ENCODE assay signal across 31 mouse cellular contexts in the genomic region with DNA sequence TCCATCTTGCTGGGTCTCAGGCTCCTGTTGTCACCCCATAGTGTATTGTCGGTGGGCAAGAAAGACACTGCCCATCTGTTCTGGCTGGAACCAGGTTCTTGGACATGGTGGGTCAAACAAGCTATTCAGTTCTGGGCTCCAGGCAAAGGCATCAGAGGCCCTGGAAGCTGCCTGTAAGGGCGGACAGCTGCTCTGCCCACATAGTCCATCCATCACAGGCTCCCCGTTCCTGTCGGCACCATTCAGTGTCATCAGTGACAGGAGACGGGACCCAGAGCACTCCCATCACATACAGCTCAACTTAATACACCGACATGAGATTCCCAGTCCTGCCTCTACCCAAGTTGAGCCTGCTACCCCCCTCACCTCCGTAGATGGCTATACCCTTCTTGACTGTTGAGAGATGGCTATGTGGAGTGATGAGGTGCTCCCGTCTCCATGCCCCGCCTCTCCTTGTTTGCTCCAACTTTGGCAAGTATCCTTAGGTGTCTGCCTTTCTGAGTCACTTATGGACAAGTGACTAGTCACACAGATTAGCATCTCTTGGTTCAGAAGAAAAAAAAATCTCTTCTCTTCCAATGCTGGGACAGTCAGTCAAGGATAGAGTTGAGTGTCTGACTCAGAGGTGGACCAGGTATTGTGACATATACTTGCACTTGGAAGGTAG. TPM values are rescaled to one million over a fixed set of nuclear protein-coding genes. Genes with fewer than 3 reads are reported as not detected.
DNase-seq lines count a peak whose midpoint lies in the region; ATAC-seq and TF ChIP-seq lines count a peak whose summit lies in the region.
"Had no signal": no experiment of that assay in that cellular context is flagged by ENCODE, and none has a peak within 500 bp of the region (broad histone marks: within the 10 kb centered on the region; RNA-seq: fewer than 3 reads in every experiment).

No protein-coding gene starts in this region.

- no peak overlapping the region for H3K9ac ChIP-seq in kidney, embryonic 14.5 days (ENCODE audit: low read depth, low read length)
- no peak overlapping the region for H3K9ac ChIP-seq in liver, postnatal 0 days (replicated peaks)
- H3K9ac ChIP-seq in intestine, embryonic 15.5 days = no peak overlapping the region
- H3K9ac ChIP-seq: hindbrain, embryonic 12.5 days; limb, embryonic 12.5 days had no signal

- TF ChIP-seq EP300 in liver, postnatal 0 days (IDR thresholded peaks at IDR 0.05; ENCODE audit: low read depth) = no peak

- ATAC-seq in kidney, embryonic 14.5 days (ENCODE audit: low FRiP score, low TSS enrichment) = no peak
- no peak for ATAC-seq in liver, postnatal 0 days
- ATAC-seq in intestine, embryonic 15.5 days = no peak
- ATAC-seq: hindbrain, postnatal 0 days; intestine, embryonic 16.5 days; midbrain, embryonic 16.5 days had no signal

- H3K36me3 ChIP-seq in kidney, embryonic 14.5 days (ENCODE audit: control insufficient read depth, insufficient read depth, low read length) = no peaks in the 10 kb centered on the region
- peaks cover 11% of the 10 kb centered on the region for H3K36me3 ChIP-seq in liver, postnatal 0 days (replicated peaks; ENCODE audit: insufficient read depth, low read length)
- no peaks in the 10 kb centered on the region for H3K36me3 ChIP-seq in intestine, embryonic 15.5 days
- H3K36me3 ChIP-seq: limb, embryonic 12.5 days had no signal

- H3K27me3 ChIP-seq in kidney, embryonic 14.5 days (ENCODE audit: control insufficient read depth, insufficient read depth, low read length) = no peaks in the 10 kb centered on the region
- H3K27me3 ChIP-seq in liver, postnatal 0 days (ENCODE audit: insufficient read depth, low read length) = no peaks in the 10 kb centered on the region
- H3K27me3 ChIP-seq in intestine, embryonic 15.5 days (replicated peaks) = no peaks in the 10 kb centered on the region
- H3K27me3 ChIP-seq: hindbrain, embryonic 12.5 days; limb, embryonic 12.5 days had no signal

- WGBS in kidney, embryonic 14.5 days = 91% methylated on average over 9 of the region's 9 CpGs
- WGBS in bone marrow, adult 2 months = 48% methylated on average over 9 of the region's 9 CpGs
- 53% methylated on average over 9 of the region's 9 CpGs for WGBS in liver, postnatal 0 days (ENCODE audit: insufficient replicate concordance)
- 66% methylated on average over 9 of the region's 9 CpGs for WGBS in intestine, embryonic 15.5 days

- no peak for TF ChIP-seq POLR2A in bone marrow, adult 2 months (IDR thresholded peaks at IDR 0.05; ENCODE audit: borderline replicate concordance, control insufficient read depth, low read depth, low read length)

- no peak for TF ChIP-seq CTCF in bone marrow, adult 2 months (IDR thresholded peaks at IDR 0.05; ENCODE audit: control insufficient read depth, insufficient read depth, low read length)
- TF ChIP-seq CTCF in liver, postnatal 0 days (IDR thresholded peaks at IDR 0.05; ENCODE audit: low read depth) = no peak

- peak; percentile 5 for DNase-seq in kidney, postnatal 10 days
- DNase-seq in 3T3-L1 (ENCODE audit: low read depth, low spot score) = peak; percentile 54
- DNase-seq in liver, postnatal 0 days = no peak
- DNase-seq in embryo, embryonic 10 days (ENCODE audit: low spot score) = no peak
- DNase-seq in gastrocnemius, postnatal 36 days = no peak
- DNase-seq: adrenal gland, adult 8-10 months; B cell, adult 2 months; cerebellum, adult 9-10 months; cerebellum, postnatal 36 days; embryo, embryonic 11 days; gastrocnemius, postnatal 14 days; heart, postnatal 36 days; kidney, adult 8-10 months; kidney, postnatal 14 days; layer of hippocampus, adult 9-11 months; lung, adult 18-20 months; lung, postnatal 10 days had no signal

- no peak overlapping the region for H3K4me2 ChIP-seq in kidney, embryonic 14.5 days (replicated peaks; ENCODE audit: low read depth, low read length)
- H3K4me2 ChIP-seq in liver, postnatal 0 days (ENCODE audit: low read depth, low read length) = peak overlapping the region; percentile 48
- no peak overlapping the region for H3K4me2 ChIP-seq in intestine, embryonic 15.5 days (replicated peaks)
- H3K4me2 ChIP-seq: hindbrain, embryonic 12.5 days; limb, embryonic 12.5 days; midbrain, embryonic 11.5 days had no signal

- no peaks in the 10 kb centered on the region for H3K4me1 ChIP-seq in kidney, embryonic 14.5 days (ENCODE audit: control insufficient read depth, insufficient read depth, low read length)
- H3K4me1 ChIP-seq in bone marrow, adult 2 months (ENCODE audit: control insufficient read depth, insufficient read depth, low read length) = peaks cover 5% of the 10 kb centered on the region; the same call in 1 of the 2 replicates
- H3K4me1 ChIP-seq in liver, postnatal 0 days (ENCODE audit: insufficient read depth) = 0 out of 2 replicates have a peak, but pooled peaks cover 2% of the 10 kb centered on the region
- H3K4me1 ChIP-seq in intestine, embryonic 15.5 days (replicated peaks) = no peaks in the 10 kb centered on the region

- no peaks in the 10 kb centered on the region for H3K9me3 ChIP-seq in kidney, embryonic 14.5 days (ENCODE audit: control insufficient read depth, low read length)
- no peaks in the 10 kb centered on the region for H3K9me3 ChIP-seq in liver, postnatal 0 days (ENCODE audit: low read length)
- no peaks in the 10 kb centered on the region for H3K9me3 ChIP-seq in intestine, embryonic 15.5 days
- H3K9me3 ChIP-seq: G1E; heart, embryonic 10.5 days; hindbrain, embryonic 12.5 days; limb, embryonic 12.5 days had no signal

- intact Hi-C loops in gastrocnemius, postnatal 36 days (cut with DNase I) = no loop called here

- H3K4me3 ChIP-seq in kidney, embryonic 14.5 days (ENCODE audit: low read length) = no peak overlapping the region
- peak overlapping the region; percentile 70 for H3K4me3 ChIP-seq in bone marrow, adult 2 months (replicated peaks; ENCODE audit: control insufficient read depth, low read depth, low read length)
- H3K4me3 ChIP-seq in liver, postnatal 0 days (ENCODE audit: low read depth, low read length) = peak overlapping the region; percentile 29
- H3K4me3 ChIP-seq in intestine, embryonic 15.5 days (replicated peaks) = no peak overlapping the region
- H3K4me3 ChIP-seq: heart, embryonic 10.5 days; hindbrain, embryonic 12.5 days; limb, embryonic 12.5 days had no signal

- H3K27ac ChIP-seq in kidney, embryonic 14.5 days (ENCODE audit: low read depth, low read length) = no peak overlapping the region
- peak overlapping the region; percentile 68 for H3K27ac ChIP-seq in bone marrow, adult 2 months (ENCODE audit: control insufficient read depth, insufficient read depth, low read depth, low read length, poor library complexity)
- H3K27ac ChIP-seq in liver, postnatal 0 days (ENCODE audit: low read depth) = no peak overlapping the region
- H3K27ac ChIP-seq in intestine, embryonic 15.5 days = no peak overlapping the region
- H3K27ac ChIP-seq: heart, embryonic 10.5 days; hindbrain, embryonic 12.5 days; hindbrain, postnatal 0 days; limb, embryonic 12.5 days had no signal

RNA-seq across cellular contexts. Expression of a gene that starts 0.6 kb away (rescaled TPM):
- polyA plus RNA-seq in kidney, embryonic 14.5 days (2014; fragmentation: Nextera tagmentation; extraction: Ambion mirVana) = 2.9 and 3.8 TPM in 2 replicates
- 18.7 and 63.0 TPM in 2 replicates for polyA plus RNA-seq in bone marrow, adult 2 months (2011; ENCODE audit: insufficient read depth, insufficient read length, low replicate concordance, missing spikeins)
- 8.9 and 9.6 TPM in 2 replicates for polyA plus RNA-seq in liver, postnatal 0 days (2015; fragmentation: Nextera tagmentation; extraction: Ambion mirVana)
- 3.4 and 3.5 TPM in 2 replicates for polyA plus RNA-seq in intestine, embryonic 15.5 days (2015; fragmentation: Nextera tagmentation; extraction: Ambion mirVana)
- under 1 TPM; 0.20 to 0.52 TPM for total RNA-seq in gastrocnemius, postnatal 36 days (2021)

RNA-seq across cellular contexts. Expression of a gene that starts 36.8 kb away (rescaled TPM):
- not detected in 2 replicates for polyA plus RNA-seq in kidney, embryonic 14.5 days (2014; fragmentation: Nextera tagmentation; extraction: Ambion mirVana)
- polyA plus RNA-seq in bone marrow, adult 2 months (2011; ENCODE audit: insufficient read depth, insufficient read length, low replicate concordance, missing spikeins) = 2.8 and 3.1 TPM in 2 replicates
- polyA plus RNA-seq in liver, postnatal 0 days (2015; fragmentation: Nextera tagmentation; extraction: Ambion mirVana) = 0.21 and 0.28 TPM in 2 replicates
- polyA plus RNA-seq in intestine, embryonic 15.5 days (2015; fragmentation: Nextera tagmentation; extraction: Ambion mirVana) = not detected in 2 replicates
- total RNA-seq in gastrocnemius, postnatal 36 days (2021) = not detected
- total RNA-seq: adrenal gland, adult 8-10 months; adrenal gland, postnatal 4 days; gastrocnemius, postnatal 14 days; heart, postnatal 36 days had no signal
- polyA plus RNA-seq: G1E; heart, embryonic 10.5 days; limb, embryonic 12.5 days; stomach, embryonic 14.5 days; urinary bladder, adult 2 months had no signal

RNA-seq across cellular contexts. Expression of a gene that starts 43.6 kb away (rescaled TPM):
- 15.5 and 31.3 TPM in 2 replicates for polyA plus RNA-seq in kidney, embryonic 14.5 days (2014; fragmentation: Nextera tagmentation; extraction: Ambion mirVana)
- polyA plus RNA-seq in bone marrow, adult 2 months (2011; ENCODE audit: insufficient read depth, insufficient read length, low replicate concordance, missing spikeins) = 30.1 and 41.3 TPM in 2 replicates
- 34.0 and 35.4 TPM in 2 replicates for polyA plus RNA-seq in liver, postnatal 0 days (2015; fragmentation: Nextera tagmentation; extraction: Ambion mirVana)
- polyA plus RNA-seq in intestine, embryonic 15.5 days (2015; fragmentation: Nextera tagmentation; extraction: Ambion mirVana) = 22.4 and 23.8 TPM in 2 replicates
- total RNA-seq in gastrocnemius, postnatal 36 days (2021) = 10 to 100 TPM; 20.9 to 25.5 TPM

Comparison
In these comparisons a context has a peak if more than half of its experiments do, and no peak if none do; other contexts are left out.
1. DNase-seq: peak in kidney, postnatal 10 days (single experiment) and 3T3-L1 (single experiment); none in liver, postnatal 0 days (single experiment), embryo, embryonic 10 days (single experiment) and gastrocnemius, postnatal 36 days (0 of 2).
2. H3K4me3 ChIP-seq: peak in bone marrow, adult 2 months (single experiment) and liver, postnatal 0 days (single experiment); none in kidney, embryonic 14.5 days (single experiment) and intestine, embryonic 15.5 days (single experiment).